Mouse (Mus musculus): ENCODE data around the gene Usp48.

- TF ChIP-seq CTCF (IDR thresholded peaks at IDR 0.05 in 2 of 3, conservative IDR thresholded peaks at IDR 0.05 in 1 of 3; ENCODE audit: control insufficient read depth in 1 of 3, insufficient read depth in 1 of 3, low read depth in 2 of 3, low read length in 3 of 3, poor library complexity in 1 of 3, severe bottlenecking in 1 of 3) = no peak
- no peak for TF ChIP-seq EP300 (IDR thresholded peaks at IDR 0.05; ENCODE audit: low read depth in 1 of 2, low read length in 2 of 2)
- no peak for TF ChIP-seq POLR2A (IDR thresholded peaks at IDR 0.05; ENCODE audit: control insufficient read depth in 1 of 2, insufficient read depth in 1 of 2, low read depth in 1 of 2, low read length in 2 of 2, poor library complexity in 1 of 2)
- no peak for TF ChIP-seq E2F4 (IDR thresholded peaks at IDR 0.05; ENCODE audit: borderline replicate concordance, low read depth, low read length)
- no peak for TF ChIP-seq GATA1 (IDR thresholded peaks at IDR 0.05; ENCODE audit: low read depth, low read length)
- TF ChIP-seq MAX (IDR thresholded peaks at IDR 0.05; ENCODE audit: low read length) = no peak
- no peak for TF ChIP-seq ZC3H11A (IDR thresholded peaks at IDR 0.05; ENCODE audit: low read depth, low read length)
- TF ChIP-seq UBTF (IDR thresholded peaks at IDR 0.05; ENCODE audit: borderline replicate concordance, insufficient read depth, low read depth, low read length) = no peak
Observed at GRCm38 (mm10) chr4:137574469-137574868, 19.1 kb upstream of the Usp48 start, which contains the start of gene Ldlrad2.

Data from MEL (cell line).